Mouse (Mus musculus): ENCODE results near the gene Crtc3. TPM values are rescaled to one million over a fixed set of nuclear protein-coding genes. Genes with fewer than 3 reads are reported as not detected.

The Crtc3 gene
- total RNA-seq, 1 experiment from 2014 or later: 22.5 TPM

DNA sequence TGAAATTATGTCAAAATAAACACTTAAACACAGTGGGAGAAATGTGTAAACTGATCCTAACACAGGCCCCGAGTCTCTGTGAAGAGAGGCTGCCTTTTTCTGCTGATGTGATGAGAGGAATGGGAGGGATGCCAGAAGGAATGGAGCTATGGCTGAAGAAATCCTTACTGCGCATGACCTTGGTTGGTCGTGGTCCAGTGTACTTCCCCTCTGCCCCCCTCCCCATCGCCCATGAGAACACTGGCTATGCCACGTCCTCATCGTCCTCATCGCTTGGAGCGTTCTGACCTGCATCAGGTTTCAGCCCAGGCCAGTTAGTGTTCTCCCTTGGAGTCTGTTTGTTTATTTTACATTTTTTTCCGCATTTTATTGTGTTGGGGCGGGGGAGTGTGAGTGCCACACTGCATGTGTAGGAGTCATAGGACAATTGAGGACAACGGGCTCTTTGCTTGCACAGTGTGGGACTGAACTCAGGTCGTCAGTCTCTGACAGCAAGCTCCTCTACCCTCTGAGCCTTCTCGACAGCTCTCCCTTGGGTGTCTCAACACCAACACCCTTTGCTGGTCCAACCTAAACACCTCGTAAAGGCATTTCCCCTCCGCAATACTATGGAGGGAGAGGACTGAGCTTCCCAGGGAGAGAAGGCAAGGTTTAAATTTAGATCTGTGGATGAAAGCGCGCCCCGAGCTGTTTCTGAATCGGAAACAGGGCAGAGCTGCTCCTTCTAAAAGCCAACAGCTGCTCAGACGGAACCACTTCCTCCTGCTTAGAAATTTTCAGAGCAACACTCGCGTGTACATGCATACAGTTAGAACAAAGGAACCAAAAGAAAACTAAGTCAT, 134.3 kb downstream of the Crtc3 start:
- no peak for DNase-seq

DNA sequence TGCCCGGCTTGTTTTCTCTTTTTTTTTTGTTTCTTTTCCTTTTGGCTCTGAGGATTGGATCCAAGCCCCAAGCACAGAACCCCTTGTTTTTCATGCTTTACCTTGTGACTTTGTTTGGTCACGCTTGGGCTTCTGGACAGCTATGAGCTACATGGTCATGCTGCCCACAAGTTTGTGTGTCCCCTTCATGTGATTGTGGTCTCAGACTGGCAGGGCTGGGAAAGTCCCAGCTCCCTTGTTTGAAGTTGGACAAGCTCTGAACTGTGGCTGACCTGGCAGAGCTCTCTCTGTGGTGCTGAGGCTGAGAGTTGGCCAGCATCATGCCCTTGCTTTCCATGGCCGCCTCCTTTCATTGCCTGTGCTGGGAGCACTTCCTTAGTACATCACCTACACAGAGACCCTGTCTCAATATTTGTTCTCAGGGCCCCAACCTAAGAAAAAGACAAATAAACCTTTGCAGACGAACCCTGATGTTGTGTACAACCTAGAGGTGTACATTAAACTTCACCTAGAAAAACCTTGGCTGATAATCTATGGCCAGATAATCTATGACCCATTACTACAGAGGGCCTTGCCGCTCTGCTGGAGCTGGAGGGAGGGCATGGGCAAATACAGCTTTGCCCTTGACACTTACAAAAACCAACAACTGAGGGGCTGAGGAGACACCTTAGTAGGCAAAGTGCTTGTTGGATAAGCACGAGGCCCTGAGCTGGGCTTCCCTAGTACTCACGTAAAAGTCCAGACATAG, 140.0 kb downstream of the Crtc3 start:
- no peak for DNase-seq

DNA sequence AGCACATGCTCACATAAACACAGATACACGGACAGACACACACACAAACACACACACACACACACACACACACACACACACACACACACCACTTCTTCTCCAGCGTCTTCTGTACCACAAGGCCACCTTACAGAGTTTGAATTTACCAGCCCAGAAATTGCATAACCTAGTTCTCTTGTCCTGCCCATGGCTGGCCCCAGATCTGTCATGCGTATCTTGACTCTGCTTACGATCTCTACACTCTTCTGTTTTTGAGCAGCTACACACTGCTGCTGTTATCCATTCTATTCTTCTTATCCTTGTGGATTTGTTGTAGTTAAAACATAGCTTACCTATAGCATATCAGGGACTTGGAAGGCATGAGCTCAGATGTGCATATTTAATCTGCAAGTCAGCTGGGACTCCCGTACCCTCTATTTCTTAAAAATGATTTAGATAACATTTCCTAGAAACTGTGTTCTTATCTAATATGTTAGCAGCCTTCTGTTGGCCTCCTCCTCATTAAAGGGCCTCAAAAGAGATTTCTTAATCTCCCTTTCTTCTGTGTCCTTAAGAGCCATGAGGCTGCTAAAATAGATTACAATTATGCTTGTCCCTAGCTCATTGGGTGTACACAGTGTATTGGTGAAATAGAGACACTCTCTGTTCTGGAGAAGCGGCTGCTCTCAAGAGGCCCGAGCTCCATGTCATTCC, 146.4 kb downstream of the Crtc3 start:
- DNase-seq: no peak

DNA sequence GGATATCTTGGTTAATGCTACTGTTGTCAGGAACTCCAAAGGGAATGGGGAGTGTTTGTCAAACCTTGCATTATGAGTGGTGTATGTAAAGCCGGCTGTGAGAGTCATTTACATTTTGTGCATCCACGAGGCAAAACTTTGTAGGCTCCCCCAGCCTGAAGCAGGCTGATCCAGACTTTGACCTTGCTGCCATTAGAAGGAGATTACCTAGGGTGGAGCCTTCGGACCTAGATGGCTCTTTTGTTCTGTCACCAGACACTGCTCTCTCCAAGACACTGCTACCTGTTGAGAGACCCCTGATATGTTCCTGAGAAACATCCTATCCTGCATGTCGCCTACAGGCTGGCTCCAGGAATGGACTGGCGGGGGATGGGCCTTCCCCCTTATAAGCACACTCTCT, 149.1 kb downstream of the Crtc3 start:
- no peak for DNase-seq

Other genes with a start within 250 kb of the Crtc3 start
- gene Blm, start 153.8 kb downstream of the Crtc3 start, total RNA-seq (2021): 6.0 and 6.4 TPM in 2 replicates
- gene Iqgap1, start 137.1 kb upstream of the Crtc3 start, total RNA-seq (2021): 70.0 and 95.3 TPM in 2 replicates
- 4.9 and 8.3 TPM in 2 replicates for gene Zscan2, start 172.0 kb upstream of the Crtc3 start, total RNA-seq (2021)
- 21.0 and 24.9 TPM in 2 replicates for gene Wdr73, start 212.4 kb upstream of the Crtc3 start, total RNA-seq (2021)
- 3.6 and 5.9 TPM in 2 replicates for gene Nmb, start 216.2 kb upstream of the Crtc3 start, total RNA-seq (2021)